Mouse (Mus musculus) small intestine, adult 2 months (tissue): Measurements from ENCODE around the gene Heatr1.

Source experiments
- CTCF ChIP-seq: fragments of 200-500 bp; IDR thresholded peaks from 2 replicates; pipeline ENCODE4 v1.5.1; 2012; ENCODE audit warnings: low read depth, mild to moderate bottlenecking, control low read depth, inconsistent platforms, low read length, moderate library complexity, mixed read lengths; ENCODE audit not compliant: insufficient replicate concordance, insufficient read length; ENCODE audit errors: extremely low read depth
- POLR2A ChIP-seq: fragments of 200-500 bp; IDR thresholded peaks from 2 replicates; pipeline ENCODE4 v1.6.1; 2012; ENCODE audit warnings: low read depth, mild to moderate bottlenecking, control low read depth, inconsistent platforms, low read length, moderate library complexity

DNA sequence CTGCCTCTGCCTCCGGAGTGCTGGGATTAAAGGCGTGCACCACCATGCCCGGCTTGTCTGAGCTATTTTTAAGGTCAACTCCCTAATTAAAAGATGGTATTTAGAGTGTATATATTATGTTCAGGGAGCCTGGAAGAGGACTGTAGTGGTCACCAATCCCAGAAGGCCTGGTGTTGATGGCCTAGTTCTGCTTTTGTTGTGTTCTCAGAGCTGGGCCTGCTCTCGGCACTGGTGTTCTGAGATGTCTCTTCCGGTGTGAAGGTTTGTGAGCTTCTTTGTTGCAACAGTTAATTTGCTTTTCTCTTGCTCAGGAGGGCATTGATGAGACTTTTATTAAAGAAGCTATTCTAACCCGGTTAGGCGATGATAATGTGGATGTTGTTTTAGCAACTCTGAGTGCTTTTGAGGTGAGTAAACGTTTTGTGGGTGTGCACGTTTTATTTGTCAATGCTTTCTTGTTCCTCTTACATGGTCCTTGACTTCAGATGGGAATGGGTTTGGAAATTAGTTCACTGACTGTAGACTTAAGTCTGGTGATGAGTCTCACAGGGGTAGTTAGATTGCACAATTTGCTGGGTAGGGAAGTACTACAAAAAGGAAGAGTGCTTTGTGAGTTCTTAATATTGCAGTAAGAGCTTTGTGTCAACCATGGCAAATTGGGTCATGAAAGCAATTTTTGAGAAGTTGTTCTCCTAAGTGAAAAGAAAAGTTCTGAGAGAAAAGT is 13.7 kb downstream of the Heatr1 start:
- no peak for TF ChIP-seq CTCF
- TF ChIP-seq POLR2A, result no peak
